Mouse (Mus musculus) liver, embryonic 15.5 days (tissue): ENCODE data around the gene Spaca4. TPM values are rescaled to one million over a fixed set of nuclear protein-coding genes. Genes with fewer than 3 reads are reported as not detected.

Experiments
- ATAC-seq: fragments of 200-750 bp; cut with Nextera tagmentation; 2 replicates; pipeline ENCODE4 v1.8.0; 2017; ENCODE audit warnings: moderate number of reproducible peaks, mild to moderate bottlenecking, moderate library complexity; ENCODE audit not compliant: insufficient read depth
- H3K27ac ChIP-seq: fragments of 300-500 bp; sonication (generic); replicated peaks from 2 replicates; pipeline ENCODE4 v1.5.1; 2015; ENCODE audit warnings: mild to moderate bottlenecking, inconsistent platforms
- H3K27me3 ChIP-seq: fragments of 300-500 bp; sonication (generic); 2 replicates; pipeline ENCODE4 v1.6.1; 2015; ENCODE audit warnings: mild to moderate bottlenecking, inconsistent platforms
- H3K36me3 ChIP-seq: fragments of 300-500 bp; sonication (generic); replicated peaks from 2 replicates; pipeline ENCODE4 v1.6.1; 2015; ENCODE audit warnings: moderate library complexity, mild to moderate bottlenecking, inconsistent platforms
- H3K4me1 ChIP-seq: fragments of 300-500 bp; sonication (generic); replicated peaks from 2 replicates; pipeline ENCODE4 v1.6.1; 2015; ENCODE audit warnings: inconsistent platforms
- H3K4me2 ChIP-seq: fragments of 300-500 bp; sonication (generic); 2 replicates; pipeline ENCODE4 v1.6.1; 2015; ENCODE audit warnings: moderate library complexity, mild to moderate bottlenecking, inconsistent platforms
- H3K4me3 ChIP-seq: fragments of 300-500 bp; sonication (generic); replicated peaks from 2 replicates; pipeline ENCODE4 v1.5.1; 2015; ENCODE audit warnings: mild to moderate bottlenecking, inconsistent platforms
- H3K9ac ChIP-seq: fragments of 300-500 bp; sonication (generic); 2 replicates; pipeline ENCODE4 v1.6.1; 2015; ENCODE audit warnings: moderate library complexity, mild to moderate bottlenecking, inconsistent platforms
- H3K9me3 ChIP-seq: fragments of 300-500 bp; sonication (generic); replicated peaks from 2 replicates; pipeline ENCODE4 v1.6.1; 2016; ENCODE audit warnings: inconsistent platforms
- WGBS: fragments of 180-500 bp; shearing (Covaris S2); methylation state at CpG from one replicate; pipeline ENCODE4 v1.1.7; 2015; ENCODE audit warnings: mixed read lengths; ENCODE audit not compliant: insufficient replicate concordance; 5-methylcytosine and 5-hydroxymethylcytosine counted together
- polyA plus RNA-seq: library from polyadenylated mRNA; unstranded; fragments of >200 nt; fragmentation: Nextera tagmentation; extraction: Ambion mirVana; gene quantifications from 2 replicates; pipeline ENCODE4 v1.2.1, GENCODE M21; 2015

Spaca4 gene
- polyA plus RNA-seq, 1 experiment from 2014 or later: not detected

GRCm38 (mm10) chr7:45712022-45712757 is 13.4 kb downstream of the Spaca4 start:
- ATAC-seq: no peak
- Histone ChIP-seq H3K4me2 (no peak overlapping the region), H3K9me3 (no peaks in the 10 kb centered on the region), H3K4me1 (peaks cover 66% of the 10 kb centered on the region), H3K27ac (no peak overlapping the region), H3K4me3 (no peak overlapping the region), H3K9ac (no peak overlapping the region), H3K27me3 (no peaks in the 10 kb centered on the region), H3K36me3 (peaks cover 37% of the 10 kb centered on the region)
- 80% methylated on average over 21 of the region's 21 CpGs for WGBS

DNA sequence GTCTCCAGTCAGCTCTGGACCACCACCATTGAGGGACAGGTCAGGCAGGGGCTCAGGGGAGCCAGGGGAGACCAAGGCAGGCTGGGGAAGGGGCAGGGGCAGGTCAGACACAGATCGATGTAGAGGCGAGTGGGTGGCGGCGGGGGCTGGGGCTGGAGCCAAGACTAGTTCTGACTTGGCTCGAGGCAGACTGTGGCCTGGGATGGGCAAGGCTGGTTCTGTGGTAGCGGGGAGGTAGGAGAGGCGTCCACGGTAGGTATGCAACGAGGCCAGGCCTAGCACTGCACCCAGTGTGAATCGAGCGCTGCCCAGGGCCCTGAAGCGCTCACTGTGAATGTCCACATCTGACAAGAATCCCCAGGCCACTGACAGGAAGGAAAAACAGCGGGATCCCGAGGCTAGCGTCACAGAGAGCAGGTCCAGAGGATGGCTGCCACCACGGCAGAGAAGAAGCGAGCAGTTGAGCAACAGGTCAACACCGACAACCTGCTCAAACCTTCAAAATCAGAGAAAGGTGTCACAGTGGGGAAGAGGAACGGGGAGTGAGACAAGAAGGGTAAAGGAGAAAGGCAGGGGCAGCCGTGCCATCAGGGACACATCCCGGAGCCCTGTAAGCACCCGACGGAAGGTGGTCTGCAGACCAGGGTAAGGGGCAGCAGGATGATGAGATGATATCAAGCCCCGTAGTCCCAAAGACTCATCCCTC is 14.1 kb downstream of the Spaca4 start:
- Histone ChIP-seq H3K4me2 (no peak overlapping the region), H3K27ac (no peak overlapping the region), H3K9me3 (no peaks in the 10 kb centered on the region), H3K36me3 (peaks cover 37% of the 10 kb centered on the region), H3K9ac (no peak overlapping the region), H3K27me3 (no peaks in the 10 kb centered on the region), H3K4me1 (peaks cover 66% of the 10 kb centered on the region), H3K4me3 (no peak overlapping the region)
- WGBS: 83% methylated on average over 24 of the region's 24 CpGs
- no peak for ATAC-seq

DNA sequence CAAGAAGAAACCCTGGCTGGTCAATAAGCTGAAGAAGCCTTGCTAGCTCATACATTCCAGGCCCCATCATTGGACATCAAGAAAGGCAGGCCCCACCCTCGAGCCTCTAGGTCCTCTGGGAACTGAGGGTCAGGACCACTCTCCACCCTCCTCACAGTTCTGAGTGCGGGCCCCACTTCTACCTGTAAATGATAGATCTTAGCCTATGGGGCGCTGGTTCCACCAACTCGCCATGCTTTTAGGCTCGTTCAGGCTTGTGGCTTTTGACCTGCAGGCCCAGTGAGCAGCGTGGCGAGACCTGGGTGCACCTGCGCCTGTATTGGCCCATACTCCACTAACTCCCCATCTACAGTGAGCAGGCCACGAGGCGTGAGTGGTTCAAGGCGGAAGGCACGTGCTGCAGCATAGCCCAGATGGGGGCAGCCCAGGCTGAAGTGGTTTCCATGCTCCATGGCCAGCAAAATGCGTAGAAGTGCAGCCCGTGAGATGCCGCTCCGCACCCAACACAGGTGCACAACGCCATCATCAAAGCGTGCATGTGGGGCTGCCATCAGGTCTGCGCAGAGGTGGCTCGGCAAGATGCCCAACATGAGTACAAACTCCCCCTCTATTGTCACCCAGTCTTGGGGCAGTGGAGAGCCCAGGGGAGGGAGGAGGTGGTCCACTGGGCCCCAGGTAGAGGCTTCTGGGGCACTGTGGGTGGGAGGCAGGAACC is 15.0 kb downstream of the Spaca4 start:
- WGBS: 82% methylated on average over 20 of the region's 20 CpGs
- H3K4me3 ChIP-seq: no peak overlapping the region
- no peak overlapping the region for H3K9ac ChIP-seq
- H3K36me3 ChIP-seq: peaks cover 37% of the 10 kb centered on the region
- H3K27ac ChIP-seq: no peak overlapping the region
- H3K4me1 ChIP-seq: peaks cover 66% of the 10 kb centered on the region
- no peaks in the 10 kb centered on the region for H3K27me3 ChIP-seq
- ATAC-seq: no peak
- H3K9me3 ChIP-seq: no peaks in the 10 kb centered on the region
- H3K4me2 ChIP-seq: no peak overlapping the region

DNA sequence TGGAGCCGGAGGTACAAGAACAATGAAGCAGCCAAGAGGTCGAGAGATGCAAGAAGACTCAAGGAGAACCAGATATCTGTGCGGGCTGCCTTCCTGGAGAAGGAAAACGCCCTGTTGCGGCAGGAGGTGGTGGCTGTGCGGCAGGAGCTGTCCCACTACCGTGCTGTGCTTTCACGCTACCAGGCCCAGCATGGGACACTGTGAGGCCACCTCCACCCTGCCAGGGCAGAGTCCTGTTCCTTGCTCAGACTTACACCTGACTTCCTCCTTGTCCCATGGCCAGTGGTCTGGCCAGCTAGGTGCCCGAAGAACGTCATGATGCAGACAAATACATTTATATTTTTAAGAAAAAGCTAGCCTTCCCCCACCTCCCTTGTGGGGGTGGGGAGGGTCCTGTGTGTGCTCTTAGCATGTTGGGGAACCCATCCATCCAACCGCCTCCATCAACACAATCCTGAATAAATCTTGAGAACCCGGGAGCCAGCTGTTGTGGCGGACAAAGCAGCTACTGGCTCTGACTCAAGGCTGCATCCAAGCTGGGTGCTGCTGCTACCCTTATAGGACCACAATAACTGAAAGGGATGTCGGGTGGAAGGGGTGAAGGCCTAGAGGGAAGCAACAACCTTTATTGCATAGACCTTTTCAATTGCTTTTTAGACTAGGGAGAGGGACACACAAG is 15.8 kb downstream of the Spaca4 start:
- Histone ChIP-seq H3K4me2 (no peak overlapping the region), H3K4me1 (peaks cover 67% of the 10 kb centered on the region), H3K27ac (no peak overlapping the region), H3K27me3 (no peaks in the 10 kb centered on the region), H3K4me3 (no peak overlapping the region), H3K9me3 (no peaks in the 10 kb centered on the region), H3K9ac (no peak overlapping the region), H3K36me3 (peaks cover 37% of the 10 kb centered on the region)
- WGBS: 66% methylated on average over 14 of the region's 14 CpGs
- ATAC-seq: no peak

DNA sequence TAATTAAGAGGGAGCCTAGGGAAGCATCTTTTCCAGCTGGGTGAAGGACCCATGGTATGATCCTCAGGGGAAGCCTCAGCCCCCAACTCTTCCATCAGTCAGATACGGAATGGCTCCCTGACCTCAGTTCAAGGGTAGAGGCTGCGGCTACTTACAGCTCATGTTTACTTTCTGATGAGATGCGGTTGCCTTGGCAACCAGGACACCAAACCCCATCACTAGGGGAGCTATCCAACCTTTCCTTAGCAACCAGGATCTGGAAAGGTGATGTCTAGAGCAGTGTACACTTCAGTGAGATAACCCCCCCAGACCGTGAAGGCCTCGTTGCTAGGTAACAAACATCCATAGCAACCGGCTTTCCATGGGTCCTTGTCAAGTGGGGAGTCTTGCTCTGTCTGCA is 16.6 kb downstream of the Spaca4 start:
- WGBS: 61% methylated on average over 6 of the region's 6 CpGs
- no peak for ATAC-seq
- H3K4me1 ChIP-seq: peaks cover 67% of the 10 kb centered on the region
- H3K9me3 ChIP-seq: no peaks in the 10 kb centered on the region
- H3K36me3 ChIP-seq: peaks cover 37% of the 10 kb centered on the region
- H3K4me2 ChIP-seq: no peak overlapping the region
- H3K4me3 ChIP-seq: no peak overlapping the region
- no peak overlapping the region for H3K27ac ChIP-seq
- H3K9ac ChIP-seq: no peak overlapping the region
- H3K27me3 ChIP-seq: no peaks in the 10 kb centered on the region

- Histone ChIP-seq H3K4me2 (peak overlapping the region; percentile 97), H3K4me1 (peaks cover 67% of the 10 kb centered on the region), H3K4me3 (0 out of 2 replicates have a peak overlapping the region, but pooled peaks have one; percentile 65), H3K27ac (0 out of 2 replicates have a peak overlapping the region, but pooled peaks have one; percentile 6), H3K9me3 (no peaks in the 10 kb centered on the region), H3K27me3 (peaks cover 1% of the 10 kb centered on the region; the same call in 1 of the 2 replicates), H3K9ac (no peak overlapping the region), H3K36me3 (peaks cover 32% of the 10 kb centered on the region)
- WGBS: 40% methylated on average over 13 of the region's 13 CpGs
- ATAC-seq: no peak
Measured at GRCm38 (mm10) chr7:45708221-45708761, 17.3 kb downstream of the Spaca4 start.

- Histone ChIP-seq H3K36me3 (peaks cover 23% of the 10 kb centered on the region), H3K9ac (peak overlapping the region; percentile 64; the same call in 1 of the 2 replicates), H3K9me3 (no peaks in the 10 kb centered on the region), H3K4me2 (peak overlapping the region; percentile 97), H3K4me3 (peak overlapping the region; percentile 65), H3K4me1 (peaks cover 59% of the 10 kb centered on the region), H3K27me3 (peaks cover 9% of the 10 kb centered on the region), H3K27ac (peak overlapping the region; percentile 71)
- under 1% methylated on average over 27 of the region's 27 CpGs for WGBS
- peak; percentile 5; the same call in 1 of the 2 replicates for ATAC-seq
Measured at GRCm38 (mm10) chr7:45707375-45707967, 18.1 kb downstream of the Spaca4 start.

GRCm38 (mm10) chr7:45706721-45707241 is 18.8 kb downstream of the Spaca4 start:
- 0 out of 2 replicates have a peak, but pooled peaks have one; percentile 8 for ATAC-seq
- Histone ChIP-seq H3K9ac (peak overlapping the region; percentile 64), H3K4me3 (peak overlapping the region; percentile 65), H3K36me3 (peaks cover 16% of the 10 kb centered on the region), H3K9me3 (no peaks in the 10 kb centered on the region), H3K27ac (peak overlapping the region; percentile 71), H3K27me3 (peaks cover 14% of the 10 kb centered on the region), H3K4me2 (peak overlapping the region; percentile 97), H3K4me1 (peaks cover 56% of the 10 kb centered on the region)
- under 1% methylated on average over 42 of the region's 45 CpGs for WGBS

DNA sequence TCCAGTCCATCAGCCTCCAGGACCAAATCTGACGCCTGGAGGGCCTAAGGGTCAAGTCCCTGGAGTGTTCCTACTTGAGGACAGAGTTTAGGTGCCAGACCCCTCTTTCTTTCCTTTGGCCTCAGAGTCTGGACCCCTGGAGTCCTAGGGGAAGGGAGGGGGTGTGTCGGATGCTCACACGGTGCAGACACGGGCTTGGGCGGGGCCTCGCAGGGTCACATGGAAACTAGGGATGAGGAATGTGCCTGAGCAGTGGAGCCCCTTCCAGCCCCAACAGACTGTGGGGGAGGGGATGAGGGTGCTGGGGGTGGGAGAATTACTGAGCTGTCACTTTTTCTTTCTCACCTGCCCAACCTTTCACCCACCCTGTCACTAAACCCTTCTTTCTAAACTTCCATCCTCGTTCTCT is 19.7 kb downstream of the Spaca4 start:
- H3K4me1 ChIP-seq: peaks cover 56% of the 10 kb centered on the region
- peak overlapping the region; percentile 64 for H3K9ac ChIP-seq
- H3K27ac ChIP-seq: no peak overlapping the region
- peak overlapping the region; percentile 97 for H3K4me2 ChIP-seq
- peaks cover 23% of the 10 kb centered on the region for H3K27me3 ChIP-seq
- peaks cover 7% of the 10 kb centered on the region for H3K36me3 ChIP-seq
- H3K9me3 ChIP-seq: no peaks in the 10 kb centered on the region
- WGBS: 4% methylated on average over 7 of the region's 7 CpGs
- ATAC-seq: no peak
- peak overlapping the region; percentile 65 for H3K4me3 ChIP-seq

GRCm38 (mm10) chr7:45705443-45705864 is 20.2 kb downstream of the Spaca4 start:
- Histone ChIP-seq H3K27ac (peak overlapping the region; percentile 45), H3K36me3 (peaks cover 3% of the 10 kb centered on the region), H3K27me3 (peaks cover 27% of the 10 kb centered on the region), H3K4me1 (peaks cover 58% of the 10 kb centered on the region), H3K4me3 (peak overlapping the region; percentile 65), H3K9ac (peak overlapping the region; percentile 25; the same call in 1 of the 2 replicates), H3K4me2 (peak overlapping the region; percentile 97), H3K9me3 (no peaks in the 10 kb centered on the region)
- WGBS: under 1% methylated on average over 21 of the region's 21 CpGs
- no peak for ATAC-seq
